Mouse (Mus musculus) testis, adult 2 months (tissue): ENCODE measurements at regions not wholly inside any gene's neighbourhood (a gene's known extent, or its start where the extent isn't known, plus 50 kb on each side); places are given as distances from the start of the nearest gene placed in this dataset.

ENCODE experiments used
- CTCF ChIP-seq: fragments of 200-500 bp; IDR thresholded peaks from 2 replicates; pipeline ENCODE4 v1.5.1; 2012; ENCODE audit warnings: low read depth, mild to moderate bottlenecking, inconsistent platforms, low read length, moderate library complexity; ENCODE audit not compliant: control insufficient read depth, insufficient read depth, insufficient replicate concordance
- POLR2A ChIP-seq: fragments of 200-500 bp; IDR thresholded peaks from 2 replicates; pipeline ENCODE4 v1.6.1; 2012; ENCODE audit warnings: low read depth, mild to moderate bottlenecking, inconsistent platforms, low read length, moderate library complexity; ENCODE audit not compliant: control insufficient read depth

DNA sequence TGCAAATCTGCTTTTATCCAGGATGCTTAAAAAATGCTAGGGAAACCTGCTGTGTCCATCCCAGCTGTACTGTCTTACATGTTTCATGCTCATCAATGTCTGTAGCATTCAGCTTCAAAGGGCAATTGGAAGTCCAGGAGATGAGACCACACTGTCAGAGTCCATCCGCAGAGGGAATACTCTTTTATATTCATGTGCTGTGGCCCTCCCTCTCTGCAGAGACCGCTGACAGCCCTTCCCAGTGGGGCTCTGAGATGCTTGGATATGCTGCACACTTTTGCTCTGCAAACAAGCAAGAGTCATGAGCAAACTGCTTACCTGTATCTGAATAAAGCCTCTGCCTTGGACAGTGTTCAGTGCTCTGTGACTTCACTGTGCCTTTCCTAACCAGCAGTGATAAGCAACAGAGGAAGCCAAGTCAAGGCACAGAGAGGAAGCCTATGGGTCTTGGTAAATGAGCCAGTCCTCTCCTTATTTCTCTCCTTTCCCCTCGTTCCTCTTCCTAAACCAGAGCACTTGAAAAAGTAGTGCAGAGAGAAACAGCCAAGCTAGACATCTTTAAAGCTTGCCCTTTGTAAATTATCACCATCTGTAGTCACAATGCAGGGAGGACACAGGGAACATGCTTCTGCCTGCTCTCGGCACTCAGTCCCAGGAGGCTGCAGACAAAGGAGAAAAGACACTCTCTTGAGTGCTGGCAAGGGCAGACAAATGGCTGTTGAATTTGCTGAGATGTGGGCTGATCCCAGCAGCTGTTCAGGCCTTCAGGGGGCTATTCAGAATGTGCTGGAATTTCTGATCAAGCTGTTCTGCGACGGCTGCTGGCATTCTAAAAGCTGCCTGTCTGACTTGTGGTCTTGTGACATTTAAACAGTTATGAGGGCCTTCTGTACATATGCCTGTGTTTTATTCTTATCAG lies 136.2 kb upstream of the Ghitm start:
- TF ChIP-seq CTCF, result no peak
- no peak for TF ChIP-seq POLR2A
